Mouse (Mus musculus): ENCODE data around the gene Zcchc24.

Zcchc24 gene

DNA sequence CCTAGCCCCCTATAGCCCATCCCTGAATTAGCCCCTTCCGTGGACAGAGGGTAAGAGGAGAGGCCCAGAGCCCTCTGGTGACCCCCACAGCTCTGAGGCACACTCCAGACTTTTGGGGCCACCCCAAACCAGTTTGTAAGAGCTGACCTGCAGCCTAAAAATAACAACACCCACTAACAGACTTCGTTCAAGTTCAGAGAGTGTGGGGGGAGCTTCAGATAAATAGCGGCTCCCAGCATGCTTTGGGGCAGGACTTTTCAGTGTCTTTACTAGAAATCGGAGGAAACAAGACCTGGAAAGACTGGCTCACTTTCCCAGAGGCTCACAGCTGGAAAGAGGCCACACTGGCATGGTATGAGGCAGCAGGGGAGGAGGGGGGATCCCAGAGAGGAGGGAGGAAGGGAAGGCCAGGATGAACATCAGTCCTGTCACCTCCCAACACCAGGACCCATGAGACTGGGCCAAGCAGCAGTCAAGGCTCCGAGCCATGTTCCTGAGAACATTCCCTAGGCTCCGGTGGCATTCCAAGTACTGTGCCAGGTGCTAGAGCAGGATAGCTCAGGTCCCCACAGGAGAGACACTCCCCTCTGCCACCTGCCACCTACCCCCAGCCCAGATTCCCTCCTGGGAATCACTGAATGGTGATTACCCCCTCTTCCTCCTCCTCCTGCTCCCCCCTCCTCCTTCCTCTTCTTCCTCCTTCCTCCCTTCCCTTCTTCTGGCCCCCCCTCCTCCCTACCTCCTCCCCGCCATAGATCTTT is 20.7 kb downstream of the Zcchc24 start:
- DNase-seq (ENCODE audit: low spot score in 2 of 2) = no peak

DNA sequence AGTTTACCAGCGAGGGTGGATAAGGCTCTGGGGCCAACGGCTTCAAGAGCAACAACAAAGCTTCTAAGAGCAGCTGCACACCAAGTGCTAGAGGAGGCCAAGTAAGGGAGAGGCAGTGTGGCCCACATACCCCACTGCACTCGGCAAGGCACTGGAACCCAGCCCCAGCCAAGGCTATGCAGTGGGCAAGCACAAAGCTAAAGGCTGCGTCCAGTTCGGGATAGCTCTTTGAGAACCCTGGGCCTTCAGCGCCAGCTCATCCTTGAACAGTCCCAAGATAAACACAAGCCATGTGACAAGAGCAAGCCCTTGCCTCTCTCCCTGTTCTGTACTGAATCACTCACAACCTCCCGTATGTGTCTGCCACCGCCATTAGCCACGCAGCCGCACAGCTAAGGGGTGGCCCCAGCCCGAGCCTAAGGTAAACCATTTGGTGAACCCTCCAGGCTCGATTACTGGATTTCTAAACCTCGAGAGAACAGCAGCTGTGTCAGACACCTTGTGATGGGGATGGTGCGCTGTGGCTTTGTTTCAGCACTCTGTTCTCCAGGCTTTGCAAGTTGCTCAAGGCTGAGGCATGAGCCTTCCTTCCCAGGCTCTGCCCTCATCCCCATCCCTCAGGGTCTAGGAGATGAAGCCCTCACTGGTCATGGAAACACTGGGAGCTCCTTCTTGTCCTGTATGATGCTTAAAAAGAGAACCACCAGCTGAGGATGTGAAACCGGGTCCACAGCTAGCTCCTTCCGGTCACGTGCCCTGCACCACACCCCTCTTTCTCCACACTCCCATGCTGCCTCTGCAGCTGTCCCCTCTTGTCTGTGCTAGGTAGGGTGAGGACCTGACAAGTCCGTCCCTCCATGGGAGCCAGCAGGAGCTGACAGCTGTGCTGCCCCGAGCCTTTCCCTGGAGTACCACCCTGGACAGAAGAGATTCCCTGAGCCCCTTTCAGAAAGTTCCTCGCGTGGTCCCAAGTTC is 21.6 kb downstream of the Zcchc24 start:
- peak; percentile 65 to 75 for DNase-seq (ENCODE audit: low spot score in 2 of 2)

DNA sequence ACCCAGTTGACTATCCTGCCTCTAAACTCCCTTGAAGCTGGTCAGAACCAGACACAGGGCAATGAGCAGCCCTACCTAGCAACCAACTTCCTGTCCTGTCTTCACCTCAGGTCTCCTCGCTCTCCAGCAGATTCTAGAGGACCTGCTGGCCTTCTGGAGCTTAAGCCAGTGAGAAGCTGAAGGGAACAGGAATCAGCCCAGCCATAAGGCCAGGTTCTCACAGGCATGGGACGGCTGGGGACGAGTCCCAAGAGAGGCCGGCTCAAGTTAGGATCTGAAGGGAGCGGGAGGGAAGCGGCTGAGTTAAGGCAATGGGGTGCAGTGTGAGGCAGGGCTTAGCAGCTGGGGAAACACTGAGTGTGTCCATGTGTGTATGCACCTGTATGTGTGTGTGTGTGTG is 22.5 kb downstream of the Zcchc24 start:
- DNase-seq (ENCODE audit: low spot score in 2 of 2) = no peak

DNA sequence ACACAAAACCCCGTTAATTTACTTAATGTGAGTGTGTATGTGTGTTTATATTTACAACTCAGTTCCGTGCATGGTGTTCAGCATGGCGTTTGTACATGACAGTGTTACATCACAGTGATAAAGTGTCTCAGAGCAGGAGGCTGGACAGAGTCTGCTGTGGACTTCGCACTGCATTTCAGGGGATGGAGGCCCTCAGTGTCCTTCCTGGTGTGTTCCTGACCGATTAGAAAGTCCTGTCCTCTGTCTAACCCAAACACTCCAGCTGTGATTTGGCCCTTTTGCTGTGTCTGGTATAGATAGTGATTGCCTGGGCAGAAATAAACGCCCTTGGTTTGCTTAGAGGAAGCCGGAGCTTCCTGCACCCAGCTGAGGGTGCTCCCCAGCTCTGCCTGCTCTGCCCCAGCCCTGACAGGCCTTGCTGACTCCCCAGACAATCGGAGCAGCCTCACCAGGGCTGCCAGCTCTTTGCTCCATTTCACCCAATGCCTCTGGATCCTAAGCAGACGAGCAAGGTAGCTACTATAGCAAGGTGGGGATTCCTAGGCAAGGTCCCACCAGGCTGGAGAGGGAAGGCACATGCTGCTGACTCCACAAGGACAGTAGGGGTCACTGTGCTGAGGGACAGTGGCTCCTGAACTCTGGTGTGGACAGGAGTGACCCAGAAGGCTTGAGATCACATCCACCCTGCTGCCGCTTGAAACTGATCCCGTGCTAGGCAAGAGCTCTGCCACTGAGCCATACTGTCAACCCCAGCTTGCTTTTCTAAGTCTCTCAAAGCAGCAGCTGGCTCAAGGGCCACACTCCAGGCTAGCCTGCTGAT is 23.3 kb downstream of the Zcchc24 start:
- DNase-seq (ENCODE audit: low spot score in 2 of 2) = no peak

DNA sequence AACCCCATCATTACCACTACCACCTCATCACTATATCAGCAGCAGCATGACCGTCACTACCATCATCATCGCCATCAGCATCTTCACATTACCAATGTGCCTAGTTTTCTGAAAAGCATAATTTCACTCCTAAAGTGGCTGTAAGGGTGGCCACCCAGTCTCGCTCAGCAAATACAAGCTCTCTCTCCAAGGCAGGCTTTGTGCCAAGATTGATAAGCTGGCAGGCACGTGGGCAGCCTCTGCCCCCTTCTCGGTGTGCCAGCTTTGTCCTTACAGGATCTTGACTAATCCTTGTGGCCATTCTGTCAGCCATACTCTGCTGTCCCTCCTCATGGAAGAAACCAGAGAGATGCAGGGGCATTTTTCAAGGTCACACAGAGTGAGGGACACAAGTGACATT is 25.9 kb downstream of the Zcchc24 start:
- no peak for DNase-seq (ENCODE audit: low spot score in 2 of 2)

DNA sequence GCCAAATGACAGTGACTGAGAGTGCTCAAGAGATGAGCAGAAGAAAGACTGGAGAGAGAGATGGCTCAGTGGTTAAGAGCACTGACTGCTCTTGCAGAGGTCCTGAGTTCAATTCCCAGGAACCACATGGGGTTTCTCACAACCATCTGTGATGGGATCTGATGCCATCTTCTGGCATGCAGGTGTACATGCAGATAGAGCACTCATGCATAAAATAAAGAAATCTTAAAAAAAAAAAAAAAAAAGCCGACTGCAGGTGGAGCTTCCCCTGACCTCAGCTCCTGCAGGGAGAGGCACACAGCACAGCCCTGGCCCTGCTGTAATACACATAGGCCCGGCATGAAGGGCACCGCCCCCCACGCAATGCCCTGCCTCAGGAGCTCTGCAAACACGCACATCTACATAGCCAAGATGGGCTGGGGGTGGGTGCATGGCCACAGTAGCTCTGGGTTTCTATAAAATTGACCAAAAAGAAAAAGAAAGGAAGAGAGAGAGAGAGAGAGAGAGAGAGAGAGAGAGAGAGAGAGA is 26.9 kb downstream of the Zcchc24 start:
- no peak for DNase-seq (ENCODE audit: low spot score in 2 of 2)

DNA sequence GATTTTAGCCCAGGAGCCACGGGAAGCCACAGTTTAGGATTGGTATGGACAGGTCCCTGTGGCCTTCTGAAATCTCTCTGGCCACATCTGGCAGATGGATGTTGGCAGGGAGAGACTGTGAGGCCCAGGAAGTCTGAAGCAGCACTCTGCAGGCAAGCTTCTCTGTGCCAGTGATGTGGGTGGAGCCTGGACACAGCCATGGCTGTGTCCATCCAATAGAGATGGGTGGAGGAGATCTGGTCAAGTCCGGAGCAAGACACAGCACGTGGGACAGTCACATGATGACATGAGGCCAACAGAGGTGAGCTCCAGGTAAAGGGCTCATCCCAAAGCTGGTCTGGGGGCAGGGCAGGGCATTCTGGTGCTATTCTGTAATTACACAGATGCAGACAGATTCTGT is 27.6 kb downstream of the Zcchc24 start:
- DNase-seq (ENCODE audit: low spot score in 2 of 2) = no peak

DNA sequence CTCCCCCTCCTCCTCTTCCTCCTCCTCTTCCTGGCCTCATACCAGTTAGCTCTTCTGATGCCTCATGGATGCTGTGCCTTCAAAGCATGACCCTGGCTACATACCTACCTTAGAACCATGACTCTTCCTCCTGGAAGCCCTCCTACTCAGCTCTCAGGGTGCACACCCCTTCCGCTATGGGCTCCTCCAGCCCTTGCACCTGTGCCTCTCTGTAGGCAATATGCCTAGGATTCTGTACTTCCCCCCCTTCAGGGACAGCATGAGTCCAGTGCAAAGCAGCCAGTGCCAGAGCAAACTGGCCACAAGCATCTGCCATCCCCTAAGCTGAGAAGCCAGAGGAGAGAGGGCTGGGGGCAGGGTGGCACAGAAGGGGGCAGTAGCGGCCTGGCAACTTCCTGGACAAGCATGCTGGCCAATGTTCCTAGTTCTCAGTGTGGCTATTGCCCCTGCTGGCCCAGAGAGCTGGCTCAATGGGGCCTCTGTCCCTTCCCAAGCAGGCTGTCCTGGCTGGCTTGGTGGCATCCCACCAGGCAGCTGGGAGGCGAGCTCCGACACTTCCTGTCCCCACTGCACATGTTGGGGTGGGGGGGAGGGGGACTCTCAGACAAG is 28.8 kb downstream of the Zcchc24 start:
- DNase-seq (ENCODE audit: low spot score in 2 of 2) = no peak

DNA sequence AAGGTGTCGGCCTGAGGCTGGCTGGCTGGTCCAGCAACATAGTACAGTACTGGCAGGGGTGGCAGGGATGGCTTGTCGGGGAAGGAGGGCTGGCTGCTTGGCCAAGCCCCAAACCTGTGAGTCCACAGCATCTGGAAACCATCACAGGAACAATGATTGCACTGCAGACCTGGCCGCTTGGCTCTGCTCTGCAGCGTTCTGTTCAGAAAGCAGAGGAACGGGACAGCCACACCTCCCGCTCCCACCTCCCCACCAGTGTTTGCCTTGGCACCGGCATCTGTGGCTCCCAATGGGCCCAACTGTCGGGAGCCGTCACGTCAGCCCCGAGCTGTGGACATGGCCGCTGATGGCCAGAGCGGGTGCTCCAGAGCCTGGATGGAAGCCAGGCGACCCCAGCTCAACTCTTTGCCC is 30.2 kb downstream of the Zcchc24 start:
- no peak for DNase-seq (ENCODE audit: low spot score in 2 of 2)

DNA sequence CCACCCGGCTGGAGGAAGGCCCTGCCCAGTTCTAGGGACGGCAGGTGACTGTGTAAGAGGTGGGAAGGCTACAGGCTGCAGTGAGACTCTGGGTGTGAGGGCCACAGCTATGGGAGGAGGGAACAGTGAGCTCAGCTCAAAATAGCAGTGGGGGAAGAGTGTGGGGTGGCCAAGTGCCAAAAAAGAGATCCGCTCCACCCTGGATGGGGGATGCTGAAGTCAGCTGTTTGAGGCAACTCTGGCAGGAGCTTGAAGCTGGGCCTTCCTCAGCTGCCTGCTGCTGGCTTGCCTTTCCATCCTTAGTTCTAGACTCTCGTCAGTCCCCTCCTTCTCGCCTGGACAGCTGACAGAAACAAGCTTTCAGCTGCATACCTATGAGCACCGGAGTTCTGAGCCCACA is 32.2 kb downstream of the Zcchc24 start:
- no peak for DNase-seq (ENCODE audit: low spot score in 2 of 2)

DNA sequence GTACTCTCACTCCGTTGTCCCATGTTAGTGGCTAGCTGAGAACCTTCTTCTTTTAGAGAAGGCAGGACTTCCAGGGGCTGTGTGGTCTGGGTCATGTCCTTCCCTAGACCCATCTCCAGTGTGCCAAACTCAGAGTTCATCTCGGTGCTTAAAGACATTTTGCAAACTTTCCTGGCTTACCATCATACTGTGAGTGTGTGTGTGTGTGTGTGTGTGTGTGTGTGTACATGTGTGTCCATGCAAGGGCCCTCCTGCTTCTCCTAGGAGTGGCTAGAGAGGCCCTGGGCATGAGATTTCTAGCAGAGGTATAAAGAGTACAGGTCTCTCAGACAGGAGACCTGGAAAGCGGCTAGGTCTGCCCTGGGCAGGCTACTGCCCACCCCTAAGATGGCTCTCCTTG is 32.7 kb downstream of the Zcchc24 start:
- DNase-seq (ENCODE audit: low spot score in 2 of 2) = no peak

DNA sequence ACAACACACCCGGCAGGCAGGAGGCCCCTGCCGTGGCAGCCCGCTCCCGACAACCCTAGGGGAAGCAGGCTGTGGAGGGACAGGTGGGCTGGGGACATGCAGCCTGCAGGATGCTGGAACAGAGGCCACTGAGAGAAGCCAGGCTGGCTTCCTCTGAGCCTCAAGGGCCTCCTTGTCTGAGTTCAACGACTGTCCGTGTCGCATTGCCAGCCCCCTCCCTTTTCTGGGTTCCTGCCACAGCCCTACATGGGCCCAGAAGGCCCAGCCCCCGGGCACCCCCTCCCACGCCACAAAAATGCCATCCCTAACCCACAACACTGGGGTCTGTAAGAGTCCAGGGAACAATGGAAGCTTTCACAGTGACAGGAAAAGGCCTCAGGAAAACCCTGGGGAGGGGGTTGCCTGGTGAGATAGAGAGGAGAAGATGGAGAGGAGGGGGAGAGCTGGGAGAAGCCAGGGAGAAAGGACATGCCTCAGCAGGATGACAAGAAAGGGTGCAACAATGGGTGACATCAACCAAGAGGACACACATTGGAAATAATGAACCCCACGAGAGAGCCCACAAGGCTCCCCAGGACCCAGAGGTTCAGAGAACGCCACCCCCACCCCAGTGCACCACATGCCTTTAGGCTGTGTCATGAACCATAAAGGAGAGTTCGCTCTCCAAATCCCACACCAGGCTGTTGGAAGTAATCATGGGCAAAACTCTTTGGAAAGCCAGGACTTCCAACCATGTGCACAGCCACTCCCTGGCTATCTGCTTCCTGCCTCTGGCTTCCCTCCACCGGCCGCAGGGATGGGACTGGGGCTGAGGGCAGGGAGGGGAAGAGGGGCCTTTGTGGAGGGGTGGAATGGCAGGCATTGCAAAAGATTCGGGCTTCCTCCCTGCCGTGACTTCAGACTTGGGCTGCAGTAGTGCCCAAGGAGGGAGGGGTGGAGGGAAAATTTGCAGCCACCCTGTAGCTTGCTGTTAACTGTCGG is 33.8 kb downstream of the Zcchc24 start:
- DNase-seq (ENCODE audit: low spot score in 2 of 2) = no peak

DNA sequence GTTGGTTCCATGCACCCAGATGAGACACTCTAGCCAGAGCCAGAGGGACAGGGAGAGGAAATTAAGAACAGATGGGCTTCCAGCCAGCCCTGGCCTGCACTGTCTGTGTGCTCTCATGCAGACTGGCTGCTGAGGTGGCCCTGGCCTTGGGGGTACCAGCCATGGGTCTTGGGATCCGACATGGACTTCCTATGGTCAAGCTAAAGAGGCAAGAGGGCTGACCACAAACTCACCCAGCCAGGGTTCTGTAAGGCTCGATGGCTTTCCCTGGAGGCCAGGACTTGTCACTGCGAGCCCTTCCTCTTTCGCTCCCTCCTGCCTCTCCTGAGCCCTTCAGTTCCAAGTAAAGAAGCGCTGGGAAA is 41.7 kb downstream of the Zcchc24 start:
- DNase-seq (ENCODE audit: low spot score in 2 of 2) = no peak

DNA sequence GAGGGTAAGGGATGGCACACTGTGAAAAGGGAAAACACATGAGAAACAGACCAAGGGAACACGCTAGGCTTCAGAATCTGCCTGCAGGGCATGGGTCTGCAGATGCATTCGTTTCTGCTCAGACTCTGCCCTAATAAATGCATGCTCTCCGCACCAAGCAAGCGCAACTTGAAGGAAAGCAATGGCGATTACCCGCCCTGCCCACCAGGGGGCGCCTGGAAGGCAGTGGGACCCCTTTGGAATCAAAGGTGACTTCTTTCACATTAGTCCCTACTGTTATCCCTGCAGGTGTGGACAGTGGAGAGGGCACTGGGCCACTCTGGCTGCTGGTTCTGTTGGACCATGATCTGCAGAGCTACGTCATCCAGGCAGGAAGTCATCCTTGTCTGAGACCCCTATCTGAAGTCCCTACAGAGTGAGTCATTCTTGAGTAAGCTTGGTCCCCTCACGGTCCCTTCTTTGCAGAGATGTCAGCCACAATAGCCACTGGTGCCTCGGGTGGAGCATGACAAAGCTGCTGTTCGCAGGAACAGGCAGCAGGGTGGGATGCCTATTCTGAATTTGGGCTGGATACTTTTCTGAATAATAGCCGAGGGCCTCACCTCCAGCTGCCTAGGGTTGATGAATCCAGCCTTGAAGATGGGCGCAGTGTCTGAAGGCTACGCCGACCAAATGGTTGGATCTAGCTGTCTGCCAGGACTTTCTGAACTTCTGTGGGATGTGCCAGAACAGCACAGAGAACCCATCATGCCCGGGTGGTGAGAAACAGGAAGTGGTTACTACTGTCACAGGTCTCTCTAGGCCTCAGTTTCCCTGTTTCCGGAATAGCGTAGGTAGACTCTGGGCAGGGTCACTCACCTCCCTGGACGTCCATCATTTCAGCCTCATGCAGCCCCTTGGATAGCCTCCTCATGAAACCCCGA is 42.4 kb downstream of the Zcchc24 start:
- peak; percentile 52 to 84 for DNase-seq (ENCODE audit: low spot score in 2 of 2)

DNA sequence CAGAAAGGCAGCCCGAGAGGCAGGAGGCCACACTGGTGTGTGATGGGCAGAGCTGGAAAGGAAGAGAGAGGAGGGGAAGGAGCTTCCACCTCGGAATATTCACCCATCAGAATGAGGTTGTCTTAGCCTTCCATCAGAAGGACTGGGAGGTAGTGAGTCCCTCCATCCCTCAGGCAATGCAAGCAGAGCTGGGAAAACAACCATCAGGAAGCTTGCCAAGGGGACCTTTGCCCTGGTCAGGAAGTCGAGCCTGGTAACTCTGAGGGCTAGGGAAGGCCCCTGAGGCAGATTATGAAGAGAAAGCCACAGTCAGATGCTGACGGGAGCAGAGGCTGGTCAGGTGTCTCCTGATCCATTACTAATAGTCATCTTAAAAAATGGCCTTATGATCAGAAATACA is 43.1 kb downstream of the Zcchc24 start:
- no peak for DNase-seq (ENCODE audit: low spot score in 2 of 2)

DNA sequence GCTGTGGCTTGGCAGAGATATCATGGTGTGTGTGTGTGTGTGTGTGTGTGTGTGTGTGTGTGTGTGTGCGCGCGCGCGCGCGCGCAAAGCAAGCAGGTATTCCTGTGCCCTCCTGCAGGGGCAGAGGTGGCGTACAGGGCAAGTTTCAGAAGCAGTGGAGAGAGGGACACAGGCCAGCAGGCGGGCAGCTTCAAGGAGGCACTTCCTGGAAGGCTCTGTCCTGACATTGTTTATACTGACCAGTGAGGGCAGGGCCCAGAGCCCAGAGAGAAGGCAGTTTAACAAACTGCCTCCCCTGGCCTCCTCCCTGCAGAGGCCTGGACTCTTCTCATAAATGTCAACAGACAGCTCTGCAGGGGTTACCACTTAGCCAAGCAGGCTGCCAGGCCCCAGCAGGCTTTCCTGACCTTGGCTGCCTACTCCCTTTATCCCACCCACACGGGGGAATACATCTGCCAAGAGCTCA is 43.8 kb downstream of the Zcchc24 start:
- DNase-seq (ENCODE audit: low spot score in 2 of 2) = no peak

DNA sequence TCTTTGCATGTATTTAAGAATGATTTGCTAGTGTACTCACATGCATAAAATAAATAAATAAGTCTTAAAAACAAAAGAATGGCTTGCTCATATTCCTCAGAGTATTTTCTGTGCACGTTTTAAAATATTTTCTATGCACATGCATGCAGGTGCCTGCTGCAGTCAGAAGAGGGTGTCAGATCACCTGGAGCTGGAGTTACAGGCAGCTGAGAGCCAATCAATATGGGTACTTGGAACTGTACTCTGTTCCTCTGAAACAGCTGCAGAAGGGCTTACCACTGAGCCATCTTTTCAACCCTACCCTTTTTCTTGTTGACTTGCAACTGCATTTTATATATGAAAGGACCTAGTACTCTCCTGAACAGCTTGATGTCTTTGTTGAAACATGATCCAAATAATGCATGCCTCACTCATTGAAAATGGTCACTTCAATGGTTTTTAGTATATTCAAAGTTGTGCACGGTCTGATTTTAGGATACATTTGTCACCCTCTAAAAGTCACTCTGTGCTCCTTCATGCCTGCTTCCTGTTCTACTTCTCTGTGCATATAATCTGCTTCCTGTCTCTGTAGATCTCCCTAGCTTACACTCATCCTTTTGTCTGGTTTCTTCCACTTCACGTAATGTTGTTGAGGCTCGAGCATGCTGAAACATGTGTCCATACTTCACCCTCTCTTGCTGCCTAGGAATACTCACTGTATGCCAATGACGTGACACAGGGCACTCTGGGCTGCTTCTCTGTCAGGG is 47.7 kb downstream of the Zcchc24 start:
- no peak for DNase-seq (ENCODE audit: low spot score in 2 of 2)

DNA sequence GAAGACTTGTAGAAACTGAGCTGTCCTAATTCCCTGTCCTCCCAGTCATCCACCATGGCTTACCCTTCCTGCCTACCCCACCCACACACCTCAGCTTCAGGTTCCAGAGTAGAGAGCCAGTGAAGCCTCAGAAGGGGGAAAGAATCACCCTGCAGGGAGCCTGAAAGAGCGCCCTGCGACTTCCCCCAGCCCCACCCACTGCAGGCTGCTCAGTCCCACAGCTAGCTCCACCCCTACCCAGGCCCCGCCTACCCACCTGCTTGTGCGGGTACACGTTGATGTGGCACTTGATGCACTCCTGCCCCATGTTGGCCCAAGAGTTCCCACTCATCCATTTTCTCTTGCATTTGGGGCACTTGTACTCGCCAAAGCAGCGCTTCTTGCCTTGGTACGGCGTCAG is 49.5 kb downstream of the Zcchc24 start:
- DNase-seq (ENCODE audit: low spot score in 2 of 2) = peak; percentile 64 to 76

Measured in spleen, postnatal 4 days (tissue).